Mouse (Mus musculus) embryonic facial prominence, embryonic 14.5 days (tissue): Measurements from ENCODE around the gene Klhl2. TPM values are rescaled to one million over a fixed set of nuclear protein-coding genes. Genes with fewer than 3 reads are reported as not detected.

Source experiments
- ATAC-seq: fragments of 200-750 bp; cut with Nextera tagmentation; 2 replicates; pipeline ENCODE4 v1.8.0; 2017; ENCODE audit warnings: low read depth, moderate number of reproducible peaks, moderate TSS enrichment
- DNase-seq: peaks from one replicate; pipeline ENCODE4 v3.0.0-alpha.2; 2015; ENCODE audit warnings: low spot score
- H3K27ac ChIP-seq: fragments of 300-500 bp; sonication (generic); replicated peaks from 2 replicates; pipeline ENCODE4 v1.5.1; 2014; ENCODE audit warnings: low read depth, mild to moderate bottlenecking, low read length, moderate library complexity
- H3K27me3 ChIP-seq: fragments of 300-500 bp; sonication (generic); replicated peaks from 2 replicates; pipeline ENCODE4 v1.6.1; 2014; ENCODE audit warnings: low read length; ENCODE audit not compliant: control insufficient read depth, insufficient read depth
- H3K36me3 ChIP-seq: fragments of 300-500 bp; sonication (generic); 2 replicates; pipeline ENCODE4 v1.6.1; 2014; ENCODE audit warnings: low read length, mixed read lengths; ENCODE audit not compliant: control insufficient read depth, insufficient read depth
- H3K4me1 ChIP-seq: fragments of 300-500 bp; sonication (generic); 2 replicates; pipeline ENCODE4 v1.6.1; 2014; ENCODE audit warnings: antibody characterized with exemption, low read length; ENCODE audit not compliant: control insufficient read depth, insufficient read depth
- H3K4me2 ChIP-seq: fragments of 300-500 bp; sonication (generic); 2 replicates; pipeline ENCODE4 v1.6.1; 2014; ENCODE audit warnings: low read depth, mild to moderate bottlenecking, low read length, moderate library complexity, mixed read lengths
- H3K4me3 ChIP-seq: fragments of 300-500 bp; sonication (generic); 2 replicates; pipeline ENCODE4 v1.5.1; 2014; ENCODE audit warnings: low read depth, mild to moderate bottlenecking, low read length
- H3K9ac ChIP-seq: fragments of 300-500 bp; sonication (generic); 2 replicates; pipeline ENCODE4 v1.6.1; 2014; ENCODE audit warnings: low read depth, mild to moderate bottlenecking, low read length, moderate library complexity, mixed read lengths
- H3K9me3 ChIP-seq: fragments of 300-500 bp; sonication (generic); 2 replicates; pipeline ENCODE4 v1.6.1; 2016; ENCODE audit warnings: low read length; ENCODE audit not compliant: control insufficient read depth
- WGBS: fragments of 180-500 bp; shearing (Covaris S2); extraction: QIAGEN DNeasy Blood & Tissue Kit; methylation state at CpG from one replicate; pipeline ENCODE4 v1.1.7; 2014; 5-methylcytosine and 5-hydroxymethylcytosine counted together
- polyA plus RNA-seq: library from polyadenylated mRNA; unstranded; fragments of >200 nt; fragmentation: Nextera tagmentation; extraction: Ambion mirVana; gene quantifications from 2 replicates; pipeline ENCODE4 v1.2.1, GENCODE M21; 2014

Gene Klhl2
- polyA plus RNA-seq, 1 experiment from 2014 or later: 13.2 TPM

DNA sequence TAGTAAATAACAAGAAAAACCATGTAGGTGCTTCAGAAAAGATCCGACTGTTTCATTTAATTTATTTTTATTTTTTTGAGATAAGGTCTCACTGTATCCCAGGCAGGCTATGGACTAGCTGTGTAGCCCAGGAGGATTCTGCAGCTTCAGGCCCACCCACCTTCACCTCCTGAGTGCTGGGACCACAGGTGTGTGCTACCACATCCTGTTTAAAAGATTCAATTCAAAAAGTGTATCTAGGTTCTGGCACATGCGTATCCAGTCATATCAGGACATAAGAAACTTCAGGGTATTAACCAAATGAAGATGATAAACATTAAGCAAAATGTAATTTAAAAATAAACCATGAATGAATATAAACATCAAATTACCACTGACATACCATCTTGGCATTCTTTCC lies 126.6 kb downstream of the Klhl2 start:
- no peak for DNase-seq
- Histone ChIP-seq H3K27me3 (no peaks in the 10 kb centered on the region), H3K4me2 (no peak overlapping the region), H3K27ac (no peak overlapping the region), H3K36me3 (peaks cover 86% of the 10 kb centered on the region), H3K4me1 (no peaks in the 10 kb centered on the region), H3K9me3 (no peaks in the 10 kb centered on the region), H3K4me3 (no peak overlapping the region), H3K9ac (no peak overlapping the region)
- 94% methylated on average over 2 of the region's 2 CpGs for WGBS
- ATAC-seq: no peak

- no peak overlapping the region for H3K4me3 ChIP-seq
- 85% methylated on average over 7 of the region's 7 CpGs for WGBS
- DNase-seq (no peak), ATAC-seq (no peak)
- H3K4me2 ChIP-seq: no peak overlapping the region
- no peaks in the 10 kb centered on the region for H3K4me1 ChIP-seq
- no peaks in the 10 kb centered on the region for H3K27me3 ChIP-seq
- H3K9me3 ChIP-seq: no peaks in the 10 kb centered on the region
- no peak overlapping the region for H3K9ac ChIP-seq
- no peak overlapping the region for H3K27ac ChIP-seq
- peaks cover 69% of the 10 kb centered on the region for H3K36me3 ChIP-seq
These were observed 131.9 kb downstream of the Klhl2 start for GRCm38 (mm10) chr8:64717868-64718267.

DNA sequence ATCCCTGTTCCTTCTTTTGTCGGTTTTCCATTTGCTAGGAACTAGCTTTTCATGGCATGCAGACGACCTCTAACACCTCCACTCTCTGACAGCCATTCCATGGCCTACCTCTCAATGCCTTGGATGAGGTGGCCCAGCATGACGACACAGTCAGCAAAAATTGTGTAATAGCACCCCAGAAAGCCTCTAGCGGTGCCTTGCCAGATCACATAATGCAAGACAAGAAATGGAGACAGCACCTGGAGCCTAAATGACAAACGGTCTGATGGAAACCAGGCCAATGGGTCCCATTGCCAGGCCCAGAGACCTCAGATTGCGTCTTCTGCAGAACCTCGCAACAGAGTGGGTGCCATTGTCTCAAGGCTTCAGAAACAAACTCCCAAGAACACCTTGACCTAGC lies 137.3 kb downstream of the Klhl2 start:
- Histone ChIP-seq H3K4me1 (no peaks in the 10 kb centered on the region), H3K9ac (no peak overlapping the region), H3K27ac (no peak overlapping the region), H3K27me3 (no peaks in the 10 kb centered on the region), H3K9me3 (no peaks in the 10 kb centered on the region), H3K36me3 (peaks cover 18% of the 10 kb centered on the region), H3K4me2 (no peak overlapping the region), H3K4me3 (no peak overlapping the region)
- DNase-seq (no peak), ATAC-seq (no peak)
- 91% methylated on average over 7 of the region's 7 CpGs for WGBS

DNA sequence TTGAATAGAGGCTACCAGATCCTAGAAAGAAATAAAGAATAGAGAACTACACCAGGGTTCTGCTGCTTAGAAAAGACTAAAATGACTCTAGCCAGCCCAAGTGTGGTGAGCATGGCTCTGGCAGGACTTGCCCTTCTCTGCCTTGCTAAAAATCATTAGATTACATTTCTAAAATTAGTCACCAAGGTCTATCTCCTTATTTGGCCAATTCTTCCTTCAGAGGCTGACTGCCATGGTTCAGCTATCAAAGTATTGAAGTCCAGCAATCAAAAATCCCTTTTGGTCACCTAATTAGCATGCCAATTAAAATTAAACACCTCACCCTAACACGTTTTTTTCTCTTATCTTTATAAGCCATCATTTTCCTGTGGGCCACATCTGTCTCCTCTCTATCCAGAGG lies 138.3 kb downstream of the Klhl2 start:
- Histone ChIP-seq H3K4me2 (no peak overlapping the region), H3K4me3 (no peak overlapping the region), H3K27me3 (no peaks in the 10 kb centered on the region), H3K36me3 (peaks cover 8% of the 10 kb centered on the region; the same call in 1 of the 2 replicates), H3K4me1 (no peaks in the 10 kb centered on the region), H3K9me3 (no peaks in the 10 kb centered on the region), H3K27ac (no peak overlapping the region), H3K9ac (no peak overlapping the region)
- 44% methylated on average over 1 of the region's 1 CpGs for WGBS
- no peak for ATAC-seq
- no peak for DNase-seq

GRCm38 (mm10) chr8:64707481-64707880 lies 142.3 kb downstream of the Klhl2 start:
- H3K4me3 ChIP-seq: no peak overlapping the region
- H3K27me3 ChIP-seq: no peaks in the 10 kb centered on the region
- H3K9ac ChIP-seq: no peak overlapping the region
- no peaks in the 10 kb centered on the region for H3K36me3 ChIP-seq
- H3K4me2 ChIP-seq: no peak overlapping the region
- no peaks in the 10 kb centered on the region for H3K9me3 ChIP-seq
- DNase-seq: no peak
- no peak overlapping the region for H3K27ac ChIP-seq
- no peak for ATAC-seq
- no peaks in the 10 kb centered on the region for H3K4me1 ChIP-seq

GRCm38 (mm10) chr8:64703191-64703590 lies 146.6 kb downstream of the Klhl2 start:
- DNase-seq (no peak), ATAC-seq (no peak)
- WGBS: 81% methylated on average over 1 of the region's 1 CpGs

DNA sequence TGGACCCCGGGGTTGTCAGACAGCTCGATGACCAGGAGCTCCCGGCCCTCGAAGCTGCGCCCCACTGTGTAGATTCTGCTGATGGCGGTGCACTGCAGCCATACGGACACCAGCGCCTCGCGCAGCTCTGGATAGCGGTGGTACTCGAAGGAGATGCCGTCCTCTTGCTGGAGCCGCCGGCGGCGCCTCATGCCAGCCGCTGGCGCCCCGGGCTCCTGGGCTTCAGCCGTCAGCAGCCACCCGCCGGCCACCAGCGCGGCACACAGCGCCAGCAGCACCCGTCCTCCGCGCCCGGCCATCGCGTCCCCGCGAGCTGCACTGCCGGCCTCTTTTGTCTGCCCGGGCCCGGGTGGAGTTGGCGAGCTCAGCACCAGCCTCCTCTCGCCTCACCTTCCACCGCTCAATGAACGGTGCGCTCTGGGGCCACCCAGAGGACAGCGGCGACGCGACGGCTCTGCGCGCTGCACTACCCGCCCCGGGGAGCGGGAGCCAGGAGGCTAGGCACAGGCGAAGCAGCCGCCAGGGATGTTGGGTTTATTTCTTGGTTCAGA lies 157.1 kb downstream of the Klhl2 start, which contains the start of gene Cpe:
Gene Cpe, minus strand, starts transcription at position 404 of the 551 bp plus-strand sequence.
- no peaks in the 10 kb centered on the region for H3K36me3 ChIP-seq
- no peaks in the 10 kb centered on the region for H3K9me3 ChIP-seq
- peak within 1 kb of the TSS; percentile 82 for H3K9ac ChIP-seq
- H3K27me3 ChIP-seq: no peaks in the 10 kb centered on the region
- peak within 1 kb of the TSS; percentile 85 for H3K4me2 ChIP-seq
- peaks cover 13% of the 10 kb centered on the region for H3K4me1 ChIP-seq
- 0% methylated on average over 21 of the region's 54 CpGs for WGBS
- peak; percentile 91 for DNase-seq
- peak within 1 kb of the TSS; percentile 87 for H3K27ac ChIP-seq
- peak within 1 kb of the TSS; percentile 69 for H3K4me3 ChIP-seq
- ATAC-seq: peak; percentile 98

More at GRCm38 (mm10) chr8:64703191-64703590, 146.6 kb downstream of the Klhl2 start:
- no peak overlapping the region for H3K9ac ChIP-seq
- H3K4me3 ChIP-seq: no peak overlapping the region
- H3K27ac ChIP-seq: no peak overlapping the region
- H3K27me3 ChIP-seq: no peaks in the 10 kb centered on the region
- H3K36me3 ChIP-seq: no peaks in the 10 kb centered on the region
- H3K4me2 ChIP-seq: no peak overlapping the region
- no peaks in the 10 kb centered on the region for H3K4me1 ChIP-seq
- no peaks in the 10 kb centered on the region for H3K9me3 ChIP-seq

GRCm38 (mm10) chr8:64691591-64692401 lies 158.0 kb downstream of the Klhl2 start:
- H3K36me3 ChIP-seq: no peaks in the 10 kb centered on the region
- no peak for DNase-seq
- H3K4me2 ChIP-seq: peak overlapping the region; percentile 85
- peak overlapping the region; percentile 69 for H3K4me3 ChIP-seq
- H3K27ac ChIP-seq: peak overlapping the region; percentile 87; the same call in 1 of the 2 replicates
- 6% methylated on average over 16 of the region's 16 CpGs for WGBS
- H3K4me1 ChIP-seq: peaks cover 13% of the 10 kb centered on the region
- ATAC-seq: no peak
- peak overlapping the region; percentile 82 for H3K9ac ChIP-seq
- H3K27me3 ChIP-seq: no peaks in the 10 kb centered on the region
- H3K9me3 ChIP-seq: no peaks in the 10 kb centered on the region
